Mouse (Mus musculus) stomach, embryonic 16.5 days (tissue): ENCODE measurements around the gene Spata5. TPM values are rescaled to one million over a fixed set of nuclear protein-coding genes. Genes with fewer than 3 reads are reported as not detected.

Experiments used
- ATAC-seq: fragments of 200-750 bp; cut with Nextera tagmentation; 2 replicates; pipeline ENCODE4 v1.8.0; 2017; ENCODE audit warnings: moderate number of reproducible peaks, moderate TSS enrichment; ENCODE audit not compliant: insufficient read depth, low FRiP score
- H3K27ac ChIP-seq: fragments of 300-500 bp; sonication (generic); 2 replicates; pipeline ENCODE4 v1.5.1; 2014; ENCODE audit warnings: low read length
- H3K27me3 ChIP-seq: fragments of 300-500 bp; sonication (generic); 2 replicates; pipeline ENCODE4 v1.6.1; 2014; ENCODE audit warnings: low read length, control low read depth, mixed read lengths; ENCODE audit not compliant: control insufficient read depth, insufficient read depth
- H3K36me3 ChIP-seq: fragments of 300-500 bp; sonication (generic); 2 replicates; pipeline ENCODE4 v1.6.1; 2014; ENCODE audit warnings: low read length; ENCODE audit not compliant: control insufficient read depth, insufficient read depth
- H3K4me1 ChIP-seq: fragments of 300-500 bp; sonication (generic); 2 replicates; pipeline ENCODE4 v1.6.1; 2014; ENCODE audit warnings: low read length, control low read depth, mixed read lengths; ENCODE audit not compliant: control insufficient read depth, insufficient read depth
- H3K4me2 ChIP-seq: fragments of 300-500 bp; sonication (generic); 2 replicates; pipeline ENCODE4 v1.6.1; 2014; ENCODE audit warnings: low read depth, low read length, mixed read lengths
- H3K4me3 ChIP-seq: fragments of 300-500 bp; sonication (generic); replicated peaks from 2 replicates; pipeline ENCODE4 v1.5.1; 2014; ENCODE audit warnings: mild to moderate bottlenecking, low read length
- H3K9ac ChIP-seq: fragments of 300-500 bp; sonication (generic); 2 replicates; pipeline ENCODE4 v1.6.1; 2014; ENCODE audit warnings: low read length
- H3K9me3 ChIP-seq: fragments of 300-500 bp; sonication (generic); replicated peaks from 2 replicates; pipeline ENCODE4 v1.6.1; 2016; ENCODE audit warnings: low read length, control low read depth; ENCODE audit not compliant: control insufficient read depth
- WGBS: fragments of 180-500 bp; shearing (Covaris S2); extraction: QIAGEN DNeasy Blood & Tissue Kit; methylation state at CpG from one replicate; pipeline ENCODE4 v1.1.7; 2014; 5-methylcytosine and 5-hydroxymethylcytosine counted together
- polyA plus RNA-seq: library from polyadenylated mRNA; unstranded; fragments of >200 nt; fragmentation: Nextera tagmentation; extraction: Ambion mirVana; gene quantifications from 2 replicates; pipeline ENCODE4 v1.2.1, GENCODE M21; 2015

Spata5 gene
- polyA plus RNA-seq, 1 experiment from 2014 or later, result 28.0 TPM

- Histone ChIP-seq H3K27ac (no peak overlapping the region), H3K27me3 (no peaks in the 10 kb centered on the region), H3K4me2 (no peak overlapping the region), H3K9me3 (no peaks in the 10 kb centered on the region), H3K9ac (no peak overlapping the region), H3K4me3 (no peak overlapping the region), H3K4me1 (peaks cover 6% of the 10 kb centered on the region), H3K36me3 (no peaks in the 10 kb centered on the region)
- 45% methylated on average over 14 of the region's 14 CpGs for WGBS
- no peak for ATAC-seq
Measured at GRCm38 (mm10) chr3:37414413-37414960, 5.2 kb upstream of the Spata5 start.

- Histone ChIP-seq H3K27me3 (no peaks in the 10 kb centered on the region), H3K36me3 (no peaks in the 10 kb centered on the region), H3K9me3 (no peaks in the 10 kb centered on the region), H3K9ac (peak overlapping the region; percentile 85), H3K4me3 (peak overlapping the region; percentile 87), H3K4me1 (peaks cover 13% of the 10 kb centered on the region), H3K27ac (0 out of 2 replicates have a peak overlapping the region, but pooled peaks have one; percentile 93), H3K4me2 (peak overlapping the region; percentile 81)
- ATAC-seq, result no peak
- WGBS, result 64% methylated on average over 5 of the region's 5 CpGs
Measured at GRCm38 (mm10) chr3:37418341-37418740, 1.4 kb upstream of the Spata5 start.

DNA sequence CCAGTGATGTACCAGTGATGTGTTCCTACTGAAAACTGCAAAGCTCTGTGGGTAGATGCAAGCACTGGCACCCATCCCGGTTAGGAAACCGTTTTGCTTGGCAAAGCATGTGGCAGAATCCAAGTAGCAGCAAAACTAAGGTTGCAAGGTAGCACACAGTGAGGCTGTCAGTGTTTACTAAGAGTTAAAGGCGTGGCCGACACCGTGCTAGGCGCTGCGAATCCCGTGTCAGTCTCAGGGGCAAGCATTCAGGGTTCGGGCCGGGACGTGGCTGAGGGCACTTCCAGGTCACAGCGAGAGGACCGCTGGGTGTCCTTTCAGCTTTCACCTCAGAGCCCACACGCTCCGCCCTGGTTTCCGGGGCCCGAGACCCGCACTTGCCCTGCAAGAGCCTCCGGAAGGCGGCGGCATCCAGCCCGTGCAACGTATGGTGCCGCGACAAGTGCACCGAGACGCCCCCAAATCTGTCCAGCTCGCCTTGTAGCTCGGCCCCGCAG, 687 bp upstream of the Spata5 start:
- H3K4me1 ChIP-seq, result peaks cover 13% of the 10 kb centered on the region
- no peaks in the 10 kb centered on the region for H3K27me3 ChIP-seq
- peak overlapping the region; percentile 87 for H3K4me3 ChIP-seq
- no peaks in the 10 kb centered on the region for H3K9me3 ChIP-seq
- no peak; the same call in 1 of the 2 replicates for ATAC-seq
- H3K36me3 ChIP-seq, result no peaks in the 10 kb centered on the region
- H3K9ac ChIP-seq, result peak overlapping the region; percentile 85
- peak overlapping the region; percentile 93 for H3K27ac ChIP-seq
- under 1% methylated on average over 30 of the region's 30 CpGs for WGBS
- H3K4me2 ChIP-seq, result peak overlapping the region; percentile 81

- under 1% methylated on average over 50 of the region's 50 CpGs for whole genome bisulfite sequencing
- Histone ChIP-seq H3K4me2 (peak within 1 kb of the TSS; percentile 95), H3K4me1 (peaks cover 13% of the 10 kb centered on the region), H3K27ac (peak within 1 kb of the TSS; percentile 93), H3K9ac (peak within 1 kb of the TSS; percentile 86), H3K27me3 (no peaks in the 10 kb centered on the region), H3K36me3 (no peaks in the 10 kb centered on the region), H3K4me3 (peak within 1 kb of the TSS; percentile 99), H3K9me3 (no peaks in the 10 kb centered on the region)
- ATAC-seq, result peak; percentile 85
Measured at GRCm38 (mm10) chr3:37420072-37420471, 376 bp downstream of the Spata5 start, which contains the start of gene Nudt6. TSS of gene Nudt6 (minus strand) at chr3:37420211.

DNA sequence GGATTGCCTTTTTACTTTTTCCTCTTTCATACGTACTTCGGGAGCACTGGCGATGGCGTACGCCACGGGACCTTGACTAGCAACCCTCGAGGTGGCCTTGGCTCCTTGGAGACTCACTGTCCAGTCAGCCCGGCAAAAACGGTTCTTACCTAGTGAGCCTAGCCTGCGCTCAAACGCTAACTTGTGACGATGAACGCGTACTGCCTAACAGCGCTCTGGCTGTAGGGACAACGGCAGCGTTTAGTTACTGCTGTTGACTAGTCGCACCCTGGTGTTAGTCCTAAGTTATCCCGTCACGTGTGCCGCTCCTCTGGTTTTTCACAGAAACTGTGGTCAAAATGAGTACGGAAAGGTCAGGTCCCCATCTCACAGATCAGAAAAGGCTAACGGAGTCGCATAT, 945 bp downstream of the Spata5 start:
- no peaks in the 10 kb centered on the region for H3K27me3 ChIP-seq
- peak overlapping the region; percentile 95 for H3K4me2 ChIP-seq
- H3K36me3 ChIP-seq, result no peaks in the 10 kb centered on the region
- H3K9ac ChIP-seq, result peak overlapping the region; percentile 86
- H3K4me1 ChIP-seq, result peaks cover 13% of the 10 kb centered on the region
- H3K9me3 ChIP-seq, result no peaks in the 10 kb centered on the region
- H3K27ac ChIP-seq, result peak overlapping the region; percentile 89
- WGBS, result 0% methylated on average over 24 of the region's 24 CpGs
- peak overlapping the region; percentile 99 for H3K4me3 ChIP-seq
- ATAC-seq, result no peak

DNA sequence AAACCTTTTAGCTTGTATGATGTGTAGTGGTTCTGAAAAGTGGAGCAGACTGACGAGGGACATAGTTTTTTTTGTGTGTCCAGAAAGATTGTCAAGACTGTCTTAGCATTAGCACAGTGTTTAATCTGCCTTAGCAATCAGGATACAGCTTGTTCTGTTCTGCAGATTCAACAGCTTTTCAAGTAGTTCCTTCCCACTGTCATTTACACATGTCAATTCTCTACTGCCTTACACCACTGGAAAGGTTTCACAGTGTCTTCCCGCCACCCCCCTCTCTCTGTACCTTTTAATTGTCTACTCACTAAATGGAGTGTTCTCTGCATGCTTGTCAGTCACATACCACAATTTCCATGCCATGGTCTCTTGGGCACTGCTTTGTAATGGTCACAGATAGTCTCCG, 1.5 kb downstream of the Spata5 start:
- WGBS, result 15% methylated on average over 3 of the region's 3 CpGs
- Histone ChIP-seq H3K4me1 (peaks cover 13% of the 10 kb centered on the region), H3K9me3 (no peaks in the 10 kb centered on the region), H3K27ac (peak overlapping the region; percentile 89; the same call in 1 of the 2 replicates), H3K9ac (peak overlapping the region; percentile 86), H3K36me3 (no peaks in the 10 kb centered on the region), H3K4me2 (peak overlapping the region; percentile 95), H3K27me3 (no peaks in the 10 kb centered on the region), H3K4me3 (peak overlapping the region; percentile 99)
- ATAC-seq, result no peak

DNA sequence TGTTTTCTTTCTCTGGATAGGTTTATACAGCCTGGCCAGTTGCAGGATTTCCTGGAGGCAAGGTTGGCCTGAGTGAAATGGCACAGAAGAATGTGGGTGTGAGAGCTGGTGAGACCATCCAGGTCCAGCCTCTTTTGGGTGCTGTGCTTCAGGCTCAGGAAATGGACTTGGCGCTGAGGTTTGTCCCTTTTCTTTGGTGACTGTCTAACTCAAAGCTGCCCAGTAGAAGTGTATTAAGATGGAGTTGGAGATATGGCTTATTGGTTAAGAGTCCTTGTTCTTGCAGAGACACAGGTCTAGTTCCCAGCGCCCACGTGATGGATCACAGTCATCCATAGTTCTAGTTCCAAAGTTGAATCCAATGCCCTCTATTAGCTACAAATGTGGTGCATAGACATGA, 6.4 kb downstream of the Spata5 start:
- no peak overlapping the region for H3K4me3 ChIP-seq
- H3K9me3 ChIP-seq, result no peaks in the 10 kb centered on the region
- no peak overlapping the region for H3K9ac ChIP-seq
- 96% methylated on average over 3 of the region's 3 CpGs for WGBS
- H3K4me2 ChIP-seq, result no peak overlapping the region
- ATAC-seq, result no peak
- H3K36me3 ChIP-seq, result no peaks in the 10 kb centered on the region; the same call in 1 of the 2 replicates
- H3K4me1 ChIP-seq, result peaks cover 6% of the 10 kb centered on the region
- no peak overlapping the region for H3K27ac ChIP-seq
- H3K27me3 ChIP-seq, result no peaks in the 10 kb centered on the region

- peaks cover 8% of the 10 kb centered on the region; the same call in 1 of the 2 replicates for H3K36me3 ChIP-seq
Measured at GRCm38 (mm10) chr3:37430359-37430758, 10.7 kb downstream of the Spata5 start.

DNA sequence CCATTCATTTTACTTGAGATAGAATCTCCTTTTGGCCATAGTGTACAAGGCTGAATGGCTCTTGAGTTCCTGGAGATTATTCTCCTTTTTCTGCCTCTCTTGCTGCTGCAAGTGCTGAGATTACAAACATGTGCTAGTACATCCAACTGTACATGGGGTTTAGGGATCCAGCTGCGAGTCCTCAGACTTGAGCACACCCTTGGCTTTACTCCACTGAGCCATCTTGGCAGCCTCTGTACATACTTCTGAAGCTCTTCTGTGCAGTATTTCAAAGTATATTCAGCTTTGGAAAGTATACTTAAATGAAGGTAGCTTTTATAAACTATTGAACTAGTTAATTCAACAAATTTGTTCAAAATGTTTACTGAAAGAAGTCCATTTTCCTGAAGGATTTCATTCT, 20.1 kb downstream of the Spata5 start:
- Histone ChIP-seq H3K4me1 (peaks cover 4% of the 10 kb centered on the region; the same call in 1 of the 2 replicates), H3K4me2 (no peak overlapping the region), H3K36me3 (peaks cover 8% of the 10 kb centered on the region; the same call in 1 of the 2 replicates), H3K27ac (0 out of 2 replicates have a peak overlapping the region, but pooled peaks have one; percentile 51), H3K27me3 (no peaks in the 10 kb centered on the region), H3K4me3 (no peak overlapping the region), H3K9ac (no peak overlapping the region), H3K9me3 (no peaks in the 10 kb centered on the region)
- ATAC-seq, result peak; percentile 73; the same call in 1 of the 2 replicates
- WGBS, result 33% methylated on average over 1 of the region's 1 CpGs

More at GRCm38 (mm10) chr3:37430359-37430758, 10.7 kb downstream of the Spata5 start:
- Histone ChIP-seq H3K4me3 (no peak overlapping the region), H3K27ac (no peak overlapping the region), H3K9ac (no peak overlapping the region), H3K4me2 (no peak overlapping the region), H3K4me1 (no peaks in the 10 kb centered on the region), H3K9me3 (no peaks in the 10 kb centered on the region), H3K27me3 (no peaks in the 10 kb centered on the region)
- no peak for ATAC-seq
